Mouse (Mus musculus): ENCODE results near the gene Tpst2. TPM values are rescaled to one million over a fixed set of nuclear protein-coding genes. Genes with fewer than 3 reads are reported as not detected.

Tpst2 gene
- 92.5 TPM for polyA plus RNA-seq (2017; shearing (Covaris generic))

DNA sequence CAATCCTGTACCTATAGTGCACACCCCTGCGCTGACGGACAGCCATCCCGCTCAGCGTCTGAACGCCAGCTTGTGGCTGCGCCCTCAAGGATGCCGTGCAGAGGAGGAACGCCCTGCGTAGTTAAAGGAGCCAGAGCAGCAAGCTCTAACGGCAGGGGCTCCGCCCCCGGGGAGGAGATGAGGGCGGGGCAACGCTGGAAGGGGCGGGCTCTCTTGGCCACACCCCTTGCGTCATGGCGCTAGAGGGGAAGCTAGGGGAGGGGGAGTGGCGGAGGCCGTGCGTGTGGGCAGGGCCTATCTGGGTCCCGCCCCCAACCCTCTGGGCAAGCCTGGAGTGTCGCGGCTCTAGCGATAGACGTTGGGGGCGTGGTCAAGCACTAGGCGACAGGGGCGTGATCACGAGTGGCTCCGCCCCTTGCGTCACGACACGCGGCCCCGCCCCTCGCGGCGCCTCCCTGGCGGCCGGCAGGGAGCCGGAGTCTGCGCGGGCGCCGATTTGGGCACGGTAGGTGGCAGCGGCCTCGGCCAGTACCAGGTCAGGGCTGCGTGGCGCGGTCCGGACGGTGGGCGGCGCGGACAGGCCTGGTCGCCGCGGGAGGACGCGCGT, at the start of gene Tpst2:
TSS of gene Tpst2 (plus strand) at position 425 of the 607 bp plus-strand sequence.

DNA sequence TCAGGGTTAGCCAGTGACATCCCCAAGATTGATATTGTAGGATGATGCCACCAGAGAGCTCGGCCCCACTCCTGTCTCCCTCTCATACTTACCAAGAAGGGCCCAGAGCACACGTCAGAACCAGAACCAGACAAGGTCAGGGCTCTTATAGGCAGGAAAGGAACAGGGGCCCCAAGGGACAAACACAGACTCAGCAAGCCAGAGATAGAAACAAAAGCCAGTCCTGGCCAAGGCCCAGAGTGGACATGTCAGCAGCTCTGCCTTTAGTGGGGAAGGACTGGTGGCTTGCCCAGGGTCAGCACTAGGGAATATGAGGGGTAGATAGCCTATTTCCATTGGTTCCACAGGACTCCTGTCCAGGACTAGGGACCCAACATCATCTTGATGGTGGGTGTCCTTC, 24.1 kb upstream of the Tpst2 start, which contains the start of gene Cryba4:
TSS of gene Cryba4 (minus strand) at position 119 of the 400 bp plus-strand sequence.

DNA sequence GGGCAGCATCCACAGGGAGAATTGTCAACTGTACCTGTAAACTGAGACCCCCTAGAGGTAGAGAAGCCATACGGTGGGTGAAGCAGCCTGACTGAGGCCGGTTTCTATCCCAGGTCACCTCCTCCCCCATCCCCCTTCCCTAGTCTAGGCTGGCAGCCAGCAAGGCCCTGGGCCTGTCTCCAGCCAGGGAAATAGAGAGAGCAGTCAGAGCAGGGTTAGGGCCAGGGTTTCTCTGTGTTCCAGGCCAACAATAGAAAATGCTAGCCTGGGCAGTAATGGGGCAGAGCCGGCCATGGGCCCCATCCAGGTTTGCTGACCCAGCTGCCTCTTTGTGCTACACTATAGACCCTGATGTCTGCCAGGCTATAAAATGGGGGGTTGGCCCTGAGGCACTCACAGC, 21.1 kb upstream of the Tpst2 start, which contains the start of gene Crybb1:
TSS of gene Crybb1 (plus strand) at position 390 of the 400 bp plus-strand sequence.

DNA sequence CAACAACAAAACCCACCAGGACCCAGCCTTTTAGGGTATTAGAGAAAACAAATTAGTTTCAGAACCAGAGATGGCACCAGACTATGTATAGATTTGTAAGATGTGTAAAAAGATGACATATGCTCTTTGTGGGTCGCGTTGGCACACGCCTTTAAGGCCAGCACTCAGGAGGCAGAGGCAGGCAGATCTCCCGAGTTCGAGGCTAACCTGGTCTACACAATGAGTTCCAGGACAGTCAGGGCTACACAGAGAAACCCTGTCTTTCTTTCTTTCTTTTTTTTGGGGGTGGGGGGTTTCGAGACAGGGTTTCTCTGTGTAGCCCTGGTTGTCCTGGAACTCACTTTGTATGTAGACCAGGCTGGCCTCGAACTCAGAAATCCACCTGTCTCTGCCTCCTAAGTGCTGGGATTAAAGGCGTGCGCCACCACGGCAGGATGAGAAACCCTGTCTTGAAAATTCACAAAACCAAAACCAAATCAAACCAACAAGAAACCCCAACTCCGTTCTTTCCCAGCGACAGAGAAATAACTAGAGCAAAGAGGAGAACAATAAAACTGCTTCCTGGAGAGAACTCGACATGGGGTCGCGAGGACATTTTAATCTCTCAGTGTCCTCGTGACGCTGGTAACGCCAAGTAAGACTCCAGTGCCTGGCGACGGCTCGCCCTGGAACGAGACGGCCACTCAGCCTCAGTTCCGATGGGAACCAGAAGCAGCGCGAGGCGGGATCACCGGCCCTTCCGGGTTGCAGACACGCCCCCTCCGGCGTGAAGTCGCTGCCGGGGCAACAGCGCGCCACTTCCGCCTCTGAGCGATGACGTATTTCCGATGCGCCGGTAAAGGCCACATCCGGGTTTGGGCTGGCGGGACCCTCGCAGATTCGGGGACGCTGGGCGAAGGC, 49.3 kb downstream of the Tpst2 start, which contains the start of gene Tfip11:
TSS of gene Tfip11 (plus strand) at position 813 of the 900 bp plus-strand sequence.

DNA sequence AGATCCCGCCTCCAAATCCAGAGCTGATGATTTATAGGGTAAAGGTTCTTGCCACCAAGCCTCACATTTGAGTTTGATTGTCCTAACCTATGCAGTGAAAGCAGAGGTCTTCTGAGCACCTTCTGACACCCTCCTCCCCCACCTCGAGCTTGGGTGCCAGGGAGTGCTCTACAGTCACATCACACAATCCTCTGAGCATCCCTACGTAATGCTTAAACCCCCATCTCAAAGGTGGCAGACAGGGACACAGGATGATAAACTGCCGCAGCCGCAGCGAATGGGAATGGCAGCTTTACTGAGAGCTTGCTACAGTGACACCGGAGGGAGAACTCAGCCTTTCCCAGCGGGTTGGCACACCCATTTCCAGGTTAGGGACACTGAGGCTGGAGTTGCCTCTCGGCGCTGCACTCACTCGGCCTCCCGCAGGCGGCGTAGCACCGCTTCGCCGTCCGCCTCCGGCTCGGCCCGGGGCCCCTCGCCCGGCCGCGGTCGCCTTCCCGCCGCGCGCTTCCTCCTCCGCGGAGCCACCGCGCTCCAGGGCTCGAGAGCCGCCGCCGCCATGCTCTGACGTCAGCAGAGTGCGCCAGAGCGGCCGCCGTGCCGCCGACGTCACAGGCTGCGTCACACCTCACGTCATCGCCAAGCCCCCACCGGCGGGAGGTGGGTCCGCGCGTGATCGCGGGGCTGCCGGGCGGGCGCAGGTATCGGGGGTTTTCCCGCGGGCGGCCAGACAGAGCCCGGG, 66.1 kb downstream of the Tpst2 start, which contains the start of the genes Srrd and Hps4:
TSS of gene Srrd (minus strand) at position 578 of the 742 bp plus-strand sequence.
TSS of gene Hps4 (plus strand) at position 621 of the 742 bp plus-strand sequence.

DNA sequence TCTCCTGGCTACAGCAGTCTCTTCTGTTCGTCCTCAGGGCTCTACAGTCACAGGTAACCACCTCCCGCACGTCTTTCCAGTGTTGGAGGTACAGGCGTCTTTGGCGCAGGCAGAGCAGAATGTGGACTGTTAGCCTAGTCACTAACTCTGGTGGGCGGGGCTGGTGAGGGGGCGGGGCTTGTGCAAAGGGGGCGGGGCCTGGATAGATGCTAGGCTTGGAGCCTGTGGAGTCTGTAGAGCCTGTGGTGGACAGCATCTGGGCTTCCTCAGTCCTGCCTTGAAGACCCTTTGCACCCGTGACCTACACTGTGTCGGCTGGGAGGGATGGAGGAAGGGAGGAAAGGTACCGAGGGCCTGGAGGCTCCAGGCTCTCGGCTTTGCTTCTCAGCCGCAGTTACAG, 79.4 kb downstream of the Tpst2 start, which contains the start of gene Gm6583:
TSS of gene Gm6583 (minus strand) at position 124 of the 400 bp plus-strand sequence.

Other genes starting within 250 kb of the Tpst2 start
- gene Cryba4, start 24.2 kb upstream of the Tpst2 start, polyA plus RNA-seq (2017; shearing (Covaris generic)) = 0.51 TPM
- gene Crybb1, start 20.9 kb upstream of the Tpst2 start, polyA plus RNA-seq (2017; shearing (Covaris generic)) = not detected
- gene Tfip11, start 49.7 kb downstream of the Tpst2 start, polyA plus RNA-seq (2017; shearing (Covaris generic)) = 47.7 TPM
- gene Srrd, start 66.3 kb downstream of the Tpst2 start, polyA plus RNA-seq (2017; shearing (Covaris generic)) = 3.1 TPM
- gene Hps4, start 66.4 kb downstream of the Tpst2 start, polyA plus RNA-seq (2017; shearing (Covaris generic)) = 27.2 TPM
- 0.36 TPM for gene Gm6583, start 79.3 kb downstream of the Tpst2 start, polyA plus RNA-seq (2017; shearing (Covaris generic))
- not detected for gene Asphd2, start 118.2 kb downstream of the Tpst2 start, polyA plus RNA-seq (2017; shearing (Covaris generic))
- not detected for gene Gm6588, start 172.7 kb downstream of the Tpst2 start, polyA plus RNA-seq (2017; shearing (Covaris generic))

All from CD4-positive, CD25-positive, alpha-beta regulatory T cell, adult 9 weeks (primary cell).